8 mouse cellular contexts compared by ENCODE assay signal in genomic region chr15:79402836-79403762, GRCm38 (mm10). TPM values are rescaled to one million over a fixed set of nuclear protein-coding genes. Genes with fewer than 3 reads are reported as not detected.
DNase-seq lines count a peak whose midpoint lies in the region; ATAC-seq lines count a peak whose summit lies in the region.

Gene Tmem184b (minus strand): TSS chr15:79403569.

- no peaks in the 10 kb centered on the region for H3K9me3 ChIP-seq in hindbrain, embryonic 13.5 days

- H3K4me2 ChIP-seq in hindbrain, embryonic 13.5 days, result peak within 1 kb of the TSS; percentile 94

- no peaks in the 10 kb centered on the region for H3K36me3 ChIP-seq in hindbrain, embryonic 13.5 days

- ATAC-seq in hindbrain, embryonic 13.5 days (ENCODE audit: low FRiP score), result peak; percentile 87

- peaks cover 46% of the 10 kb centered on the region for H3K4me1 ChIP-seq in hindbrain, embryonic 13.5 days (replicated peaks)

- peak; percentile 80 for DNase-seq in R1 (ENCODE audit: low read depth, low spot score)
- peak; percentile 94 to 96 for DNase-seq in cerebellum, postnatal 25 days
- DNase-seq in frontal cortex, postnatal 25 days (ENCODE audit: low spot score in 2 of 2), result peak; percentile 78 to 83
- peak; percentile 77 to 88 for DNase-seq in layer of hippocampus, postnatal 25 days (ENCODE audit: extremely low spot score in 1 of 2, low spot score in 1 of 2)
- peak; percentile 87 for DNase-seq in lung, postnatal 14 days
- peak; percentile 72 for DNase-seq in retina, adult 2 months (ENCODE audit: low read depth, low spot score)
- peak; percentile 91 for DNase-seq in thymus, postnatal 25 days

- H3K9ac ChIP-seq in hindbrain, embryonic 13.5 days, result peak within 1 kb of the TSS; percentile 97

- under 1% methylated on average over 90 of the region's 90 CpGs for WGBS in hindbrain, embryonic 13.5 days

- H3K27me3 ChIP-seq in hindbrain, embryonic 13.5 days, result peaks cover 14% of the 10 kb centered on the region

- peak within 1 kb of the TSS; percentile 97 for H3K4me3 ChIP-seq in hindbrain, embryonic 13.5 days

- H3K27ac ChIP-seq in hindbrain, embryonic 13.5 days, result peak within 1 kb of the TSS; percentile 86

RNA-seq across cellular contexts. Expression of gene Tmem184b, which starts in this region (rescaled TPM):
- polyA plus RNA-seq in hindbrain, embryonic 13.5 days (2015; fragmentation: Nextera tagmentation; extraction: Ambion mirVana), result 37.7 and 39.2 TPM in 2 replicates
- 10 to 100 TPM; 54.2 to 55.4 TPM for total RNA-seq in layer of hippocampus, postnatal 25 days (2021)

Comparison
In these comparisons a context has a peak if more than half of its experiments do, and no peak if none do; other contexts are left out.
1. Peak in every context shown above with its lines: DNase-seq, ATAC-seq, H3K4me3 ChIP-seq and H3K27ac ChIP-seq.